Mouse (Mus musculus) heart, embryonic 14.5 days (tissue): ENCODE results near the gene Hmbs. TPM values are rescaled to one million over a fixed set of nuclear protein-coding genes. Genes with fewer than 3 reads are reported as not detected.

Source experiments
- ATAC-seq: fragments of 200-750 bp; cut with Nextera tagmentation; 2 replicates; pipeline ENCODE4 v1.8.0; 2017; ENCODE audit warnings: low read depth, moderate TSS enrichment; ENCODE audit not compliant: insufficient number of reproducible peaks, insufficient read depth, low FRiP score
- H3K27ac ChIP-seq, 2 experiments: fragments of 200-500 bp in 1 of 2; fragments of 300-500 bp in 1 of 2; sonication (generic) in 1 of 2; replicated peaks in 1 of 2; 2 replicates each; pipeline ENCODE4 v1.5.1; 2012 to 2014; ENCODE audit warnings: low read depth in 2 of 2, low read length in 2 of 2, control low read depth in 1 of 2, mild to moderate bottlenecking in 1 of 2, mixed read lengths in 1 of 2; ENCODE audit not compliant: control insufficient read depth in 1 of 2, insufficient read depth in 1 of 2
- H3K27me3 ChIP-seq: fragments of 300-500 bp; sonication (generic); 2 replicates; pipeline ENCODE4 v1.6.1; 2014; ENCODE audit warnings: mild to moderate bottlenecking, low read length, control low read depth; ENCODE audit not compliant: control insufficient read depth, insufficient read depth
- H3K36me3 ChIP-seq: fragments of 300-500 bp; sonication (generic); 2 replicates; pipeline ENCODE4 v1.6.1; 2014; ENCODE audit warnings: mild to moderate bottlenecking, control low read depth, low read length, mixed read lengths; ENCODE audit not compliant: control insufficient read depth, insufficient read depth
- H3K4me1 ChIP-seq, 2 experiments: fragments of 200-500 bp in 1 of 2; fragments of 300-500 bp in 1 of 2; sonication (generic) in 1 of 2; 2 replicates each; pipeline ENCODE4 v1.6.1; 2012 to 2014; ENCODE audit warnings: low read length in 2 of 2, control low read depth in 1 of 2, mixed read lengths in 1 of 2; ENCODE audit not compliant: control insufficient read depth in 2 of 2, insufficient read depth in 2 of 2
- H3K4me2 ChIP-seq: fragments of 300-500 bp; sonication (generic); 2 replicates; pipeline ENCODE4 v1.6.1; 2014; ENCODE audit warnings: mild to moderate bottlenecking, low read length
- H3K4me3 ChIP-seq, 2 experiments: fragments of 200-500 bp in 1 of 2; fragments of 300-500 bp in 1 of 2; sonication (generic) in 1 of 2; 2 replicates each; pipeline ENCODE4 v1.5.1; 2012 to 2014; ENCODE audit warnings: low read length in 2 of 2, mild to moderate bottlenecking in 2 of 2, control low read depth in 1 of 2, low read depth in 1 of 2, moderate library complexity in 1 of 2; ENCODE audit not compliant: control insufficient read depth in 1 of 2, insufficient read depth in 1 of 2
- H3K9ac ChIP-seq: fragments of 300-500 bp; sonication (generic); 2 replicates; pipeline ENCODE4 v1.6.1; 2014; ENCODE audit warnings: mild to moderate bottlenecking, low read length
- H3K9me3 ChIP-seq: fragments of 300-500 bp; sonication (generic); 2 replicates; pipeline ENCODE4 v1.6.1; 2016; ENCODE audit warnings: low read length, control low read depth; ENCODE audit not compliant: control insufficient read depth
- WGBS: fragments of 180-500 bp; shearing (Covaris S2); extraction: QIAGEN DNeasy Blood & Tissue Kit; methylation state at CpG from one replicate; pipeline ENCODE4 v1.1.7; 2014; 5-methylcytosine and 5-hydroxymethylcytosine counted together
- polyA plus RNA-seq: library from polyadenylated mRNA; unstranded; fragments of >200 nt; fragmentation: Nextera tagmentation; extraction: Ambion mirVana; gene quantifications from 2 replicates; pipeline ENCODE4 v1.2.1, GENCODE M21; 2014

The Hmbs gene
- polyA plus RNA-seq, 1 experiment from 2014 or later: 110 TPM

GRCm38 (mm10) chr9:44313476-44314256 is 30.4 kb downstream of the Hmbs start:
- H3K27ac ChIP-seq: no peak overlapping the region
- no peak overlapping the region for H3K4me3 ChIP-seq
- peaks cover 16 to 18% of the 10 kb centered on the region in 2 experiments for H3K4me1 ChIP-seq
- no peaks in the 10 kb centered on the region for H3K27me3 ChIP-seq
- WGBS: 70% methylated on average over 19 of the region's 19 CpGs
- H3K9ac ChIP-seq: no peak overlapping the region
- no peak for ATAC-seq
- H3K9me3 ChIP-seq: no peaks in the 10 kb centered on the region
- H3K4me2 ChIP-seq: no peak overlapping the region
- H3K36me3 ChIP-seq: peaks cover 42% of the 10 kb centered on the region

DNA sequence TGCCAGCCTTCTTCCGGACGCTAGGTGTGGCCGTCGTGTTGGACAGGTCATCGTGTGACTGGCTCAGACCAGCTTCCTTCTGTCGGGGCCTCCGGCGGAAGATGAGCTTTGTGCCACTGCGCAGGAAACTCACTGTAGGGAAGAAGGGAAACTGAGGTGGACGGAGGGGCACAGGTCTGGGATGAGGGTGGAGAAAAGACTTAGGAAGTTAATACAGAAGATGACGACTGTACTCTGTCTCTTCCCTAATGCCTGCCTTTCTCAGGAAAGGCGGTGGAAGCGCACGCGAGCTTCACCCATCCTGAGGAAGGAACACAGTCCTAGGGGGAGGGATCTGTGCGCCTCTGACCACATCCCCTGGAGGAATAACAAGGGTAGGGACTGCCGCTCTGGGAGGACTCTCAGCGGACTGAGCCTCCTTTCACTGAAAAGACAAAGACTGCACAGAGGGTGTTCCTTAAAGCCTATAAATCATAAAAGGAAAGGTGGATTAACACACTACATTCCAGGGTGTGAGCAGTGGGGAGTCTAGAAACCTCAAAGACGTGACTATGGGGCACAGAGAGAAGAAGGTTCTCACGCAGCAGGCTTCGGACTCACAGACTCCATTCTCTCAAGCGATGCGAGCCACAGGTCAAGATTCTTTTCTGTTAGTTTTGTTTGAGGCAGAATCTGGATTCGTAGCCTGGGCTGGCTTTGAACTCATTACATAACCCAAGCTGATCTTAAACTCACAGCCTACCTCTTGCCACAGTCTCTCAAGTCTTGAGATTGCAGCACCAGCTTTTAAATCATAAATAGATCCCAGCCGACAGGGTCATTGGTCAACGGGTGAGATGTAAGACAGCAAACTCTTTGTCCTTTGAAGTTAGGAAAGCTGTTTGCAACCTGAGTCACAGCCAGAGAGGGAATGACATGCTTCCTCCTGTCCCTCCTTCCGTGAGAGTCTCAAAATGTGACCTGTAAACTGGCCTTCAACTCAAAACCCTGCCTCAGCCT is 32.6 kb downstream of the Hmbs start:
- Histone ChIP-seq H3K36me3 (peaks cover 39% of the 10 kb centered on the region), H3K9ac (no peak overlapping the region; the same call in 1 of the 2 replicates), H3K4me2 (peak overlapping the region; percentile 43), H3K27ac (peak overlapping the region; percentile 18 to 48; a peak in 1 of 4 replicates), H3K4me3 (peak overlapping the region in 1 of 2 experiments; percentile 1; a peak in 1 of 4 replicates), H3K27me3 (no peaks in the 10 kb centered on the region), H3K4me1 (peaks cover 6% of the 10 kb centered on the region in 2 experiments; a peak in 3 of 4 replicates), H3K9me3 (no peaks in the 10 kb centered on the region)
- ATAC-seq: peak; percentile 52; the same call in 1 of the 2 replicates
- 22% methylated on average over 27 of the region's 27 CpGs for WGBS

- Histone ChIP-seq H3K9ac (no peak overlapping the region; the same call in 1 of the 2 replicates), H3K27me3 (no peaks in the 10 kb centered on the region), H3K4me2 (peak overlapping the region; percentile 43), H3K4me3 (peak overlapping the region in 1 of 2 experiments; percentile 1; a peak in 1 of 4 replicates), H3K27ac (peak overlapping the region; percentile 18 to 48; a peak in 2 of 4 replicates), H3K9me3 (no peaks in the 10 kb centered on the region), H3K36me3 (peaks cover 32% of the 10 kb centered on the region), H3K4me1 (peaks cover 6% of the 10 kb centered on the region in 2 experiments; a peak in 3 of 4 replicates)
- ATAC-seq: no peak
- 38% methylated on average over 10 of the region's 10 CpGs for WGBS
Measured at GRCm38 (mm10) chr9:44310750-44311135, 33.3 kb downstream of the Hmbs start.

DNA sequence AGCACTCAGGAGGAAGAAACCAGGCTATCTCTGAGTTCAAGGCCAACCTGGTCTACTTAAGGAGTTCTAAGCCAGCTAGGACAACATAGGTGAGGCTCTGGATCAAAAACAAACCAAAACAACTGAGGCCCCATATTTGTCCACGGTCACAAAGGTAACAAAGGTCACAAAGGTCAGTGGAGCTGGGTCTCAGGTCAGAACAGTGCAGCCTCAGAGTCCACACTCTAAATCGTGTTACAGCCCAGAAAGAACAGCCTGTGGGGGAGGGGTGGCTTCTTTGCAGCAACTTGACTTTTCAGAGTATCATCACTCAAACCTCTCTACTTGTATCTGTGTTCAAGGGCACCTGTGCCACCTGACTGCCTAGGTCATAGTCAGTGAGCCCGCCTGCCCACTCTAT is 34.3 kb downstream of the Hmbs start:
- Histone ChIP-seq H3K4me1 (peaks cover 6 to 7% of the 10 kb centered on the region in 2 experiments; a peak in 3 of 4 replicates), H3K4me3 (no peak overlapping the region), H3K9ac (no peak overlapping the region), H3K9me3 (no peaks in the 10 kb centered on the region), H3K27me3 (no peaks in the 10 kb centered on the region), H3K36me3 (peaks cover 22% of the 10 kb centered on the region), H3K4me2 (no peak overlapping the region), H3K27ac (no peak overlapping the region)
- no peak for ATAC-seq
- WGBS: 66% methylated on average over 3 of the region's 3 CpGs

GRCm38 (mm10) chr9:44307248-44307647 is 36.8 kb downstream of the Hmbs start:
- Histone ChIP-seq H3K27ac (no peak overlapping the region), H3K9me3 (no peaks in the 10 kb centered on the region), H3K9ac (no peak overlapping the region), H3K36me3 (peaks cover 10% of the 10 kb centered on the region), H3K4me2 (no peak overlapping the region), H3K4me3 (no peak overlapping the region), H3K4me1 (peaks cover 8 to 18% of the 10 kb centered on the region in 2 experiments), H3K27me3 (no peaks in the 10 kb centered on the region)
- WGBS: 84% methylated on average over 2 of the region's 2 CpGs
- ATAC-seq: no peak

DNA sequence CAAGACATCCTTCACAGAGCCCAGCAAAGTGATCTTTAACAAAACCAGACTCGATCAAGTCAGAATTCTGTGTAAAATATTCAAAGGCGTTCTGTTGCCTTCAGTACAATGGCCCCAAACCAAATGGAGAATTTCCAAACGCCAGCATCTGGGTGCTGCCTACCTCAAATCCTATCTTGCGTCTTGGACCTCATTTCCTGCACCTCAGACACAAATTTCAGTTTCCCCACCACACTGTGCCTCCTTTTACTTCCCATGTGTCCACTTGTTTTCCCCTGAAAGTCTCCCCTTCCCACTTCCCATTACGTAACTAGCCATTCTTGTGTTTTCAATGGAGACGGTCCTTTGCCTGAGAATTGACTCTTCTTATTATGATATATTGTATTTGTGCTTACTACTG is 37.5 kb downstream of the Hmbs start:
- Histone ChIP-seq H3K27ac (no peak overlapping the region), H3K27me3 (no peaks in the 10 kb centered on the region), H3K4me1 (peaks cover 8 to 18% of the 10 kb centered on the region in 2 experiments), H3K36me3 (peaks cover 17% of the 10 kb centered on the region), H3K9ac (no peak overlapping the region), H3K4me3 (no peak overlapping the region), H3K4me2 (no peak overlapping the region), H3K9me3 (no peaks in the 10 kb centered on the region)
- no peak for ATAC-seq
- 84% methylated on average over 6 of the region's 6 CpGs for WGBS

- under 1% methylated on average over 54 of the region's 54 CpGs for WGBS
- Histone ChIP-seq H3K27me3 (no peaks in the 10 kb centered on the region), H3K9ac (peak within 1 kb of the TSS; percentile 85), H3K9me3 (no peaks in the 10 kb centered on the region), H3K36me3 (peaks cover 27% of the 10 kb centered on the region), H3K4me3 (peak within 1 kb of the TSS; percentile 67 to 79), H3K4me1 (peaks cover 2 to 12% of the 10 kb centered on the region in 2 experiments), H3K4me2 (peak within 1 kb of the TSS; percentile 82), H3K27ac (peak within 1 kb of the TSS; percentile 66 to 67)
- peak; percentile 98 for ATAC-seq
Measured at GRCm38 (mm10) chr9:44305466-44306079, 38.5 kb downstream of the Hmbs start, which contains the start of gene Hinfp. Gene Hinfp (minus strand): TSS chr9:44305671.
